Mouse (Mus musculus) heart, embryonic 11.5 days (tissue): ENCODE data around the gene Rasip1. TPM values are rescaled to one million over a fixed set of nuclear protein-coding genes. Genes with fewer than 3 reads are reported as not detected.

Experiments
- ATAC-seq: fragments of 200-750 bp; cut with Nextera tagmentation; replicated peaks from 2 replicates; pipeline ENCODE4 v1.8.0; 2017; ENCODE audit warnings: moderate library complexity; ENCODE audit not compliant: insufficient number of reproducible peaks, low FRiP score, low TSS enrichment
- H3K27ac ChIP-seq: fragments of 300-500 bp; sonication (generic); 2 replicates; pipeline ENCODE4 v1.5.1; 2014; ENCODE audit warnings: mild to moderate bottlenecking, low read depth, low read length
- H3K27me3 ChIP-seq: fragments of 300-500 bp; sonication (generic); 2 replicates; pipeline ENCODE4 v1.6.1; 2014; ENCODE audit warnings: mild to moderate bottlenecking, low read length, mixed read lengths; ENCODE audit not compliant: control insufficient read depth, insufficient read depth
- H3K36me3 ChIP-seq: fragments of 300-500 bp; sonication (generic); 2 replicates; pipeline ENCODE4 v1.6.1; 2014; ENCODE audit warnings: mild to moderate bottlenecking, low read length, moderate library complexity, mixed read lengths; ENCODE audit not compliant: control insufficient read depth, insufficient read depth
- H3K4me1 ChIP-seq: fragments of 300-500 bp; sonication (generic); 2 replicates; pipeline ENCODE4 v1.6.1; 2014; ENCODE audit warnings: low read length; ENCODE audit not compliant: control insufficient read depth, insufficient read depth
- H3K4me2 ChIP-seq: fragments of 300-500 bp; sonication (generic); 2 replicates; pipeline ENCODE4 v1.6.1; 2014; ENCODE audit warnings: mild to moderate bottlenecking, moderate library complexity
- H3K4me3 ChIP-seq: fragments of 300-500 bp; sonication (generic); 2 replicates; pipeline ENCODE4 v1.5.1; 2014; ENCODE audit warnings: low read depth, low read length
- H3K9ac ChIP-seq: fragments of 300-500 bp; sonication (generic); 2 replicates; pipeline ENCODE4 v1.6.1; 2014; ENCODE audit warnings: mild to moderate bottlenecking, low read depth, low read length, moderate library complexity
- H3K9me3 ChIP-seq: fragments of 300-500 bp; sonication (generic); replicated peaks from 2 replicates; pipeline ENCODE4 v1.6.1; 2016; ENCODE audit warnings: low read length; ENCODE audit not compliant: control insufficient read depth
- WGBS: fragments of 180-500 bp; shearing (Covaris S2); extraction: QIAGEN DNeasy Blood & Tissue Kit; methylation state at CpG from one replicate; pipeline ENCODE4 v1.1.7; 2014; ENCODE audit not compliant: insufficient replicate concordance; 5-methylcytosine and 5-hydroxymethylcytosine counted together
- polyA plus RNA-seq: library from polyadenylated mRNA; unstranded; fragments of >200 nt; fragmentation: Nextera tagmentation; extraction: Ambion mirVana; gene quantifications from 2 replicates; pipeline ENCODE4 v1.2.1, GENCODE M21; 2014

The Rasip1 gene
- 13.9 and 14.5 TPM in 2 replicates for polyA plus RNA-seq

DNA sequence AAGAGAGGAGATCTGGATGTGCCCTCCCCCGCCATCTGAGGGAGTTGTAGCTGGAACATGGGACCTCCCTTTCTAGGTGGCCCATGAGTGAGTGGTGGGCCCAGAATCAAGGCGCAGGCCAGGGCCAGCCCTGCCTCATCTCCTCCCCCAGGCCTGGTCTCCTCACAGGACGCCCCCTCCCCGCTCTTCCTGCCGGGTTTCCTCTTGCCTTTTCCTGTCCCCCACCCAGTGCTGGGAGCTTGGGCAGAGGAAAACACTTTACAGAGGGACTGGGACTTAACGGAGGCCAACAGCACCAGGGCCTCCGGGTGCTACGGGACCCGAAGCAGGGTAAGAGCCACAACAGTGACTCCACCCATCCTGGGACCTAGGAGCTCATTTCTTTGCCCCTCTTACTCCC, at the start of gene Rasip1:
Gene Rasip1, plus strand, starts transcription at position 228 of the 400 bp plus-strand sequence.
- peak within 1 kb of the TSS; percentile 65 for H3K27ac ChIP-seq
- H3K36me3 ChIP-seq = no peaks in the 10 kb centered on the region
- peaks cover 7% of the 10 kb centered on the region; the same call in 1 of the 2 replicates for H3K4me1 ChIP-seq
- H3K4me3 ChIP-seq = peak within 1 kb of the TSS; percentile 56
- H3K9me3 ChIP-seq = no peaks in the 10 kb centered on the region; the same call in 1 of the 2 replicates
- H3K27me3 ChIP-seq = peaks cover 21% of the 10 kb centered on the region
- H3K4me2 ChIP-seq = peak within 1 kb of the TSS; percentile 93
- 0 out of 2 replicates have a peak, but pooled peaks have one; percentile 25 for ATAC-seq
- H3K9ac ChIP-seq = peak within 1 kb of the TSS; percentile 81
- WGBS = 58% methylated on average over 9 of the region's 9 CpGs

DNA sequence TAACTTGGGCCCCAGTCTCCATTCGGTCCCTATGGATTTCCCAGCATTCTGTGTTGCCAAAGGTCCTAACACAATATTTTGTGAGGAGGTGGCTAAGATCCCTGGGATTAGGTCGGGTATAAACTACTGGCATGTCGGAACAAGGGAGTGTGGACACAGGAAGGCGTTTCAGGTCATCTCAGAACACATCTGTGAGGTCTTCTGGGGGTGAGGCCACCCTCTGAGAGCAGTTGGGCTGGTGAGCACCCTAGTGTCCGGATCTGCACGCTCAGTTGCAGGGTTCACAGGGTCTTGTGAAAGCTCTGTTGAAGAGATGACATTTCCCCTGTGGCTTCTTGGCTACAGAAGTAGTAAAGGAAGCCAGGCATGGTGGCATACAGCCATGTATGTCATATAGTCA, 41.4 kb upstream of the Rasip1 start:
- no peaks in the 10 kb centered on the region for H3K27me3 ChIP-seq
- no peak overlapping the region for H3K9ac ChIP-seq
- H3K4me2 ChIP-seq = no peak overlapping the region
- H3K9me3 ChIP-seq = no peaks in the 10 kb centered on the region
- H3K36me3 ChIP-seq = peaks cover 14% of the 10 kb centered on the region
- peaks cover 2% of the 10 kb centered on the region; the same call in 1 of the 2 replicates for H3K4me1 ChIP-seq
- no peak overlapping the region for H3K27ac ChIP-seq
- no peak for ATAC-seq
- 87% methylated on average over 6 of the region's 6 CpGs for WGBS
- H3K4me3 ChIP-seq = no peak overlapping the region

- H3K36me3 ChIP-seq = peaks cover 14% of the 10 kb centered on the region
Measured at GRCm38 (mm10) chr7:45587631-45588592, 39.4 kb upstream of the Rasip1 start.

DNA sequence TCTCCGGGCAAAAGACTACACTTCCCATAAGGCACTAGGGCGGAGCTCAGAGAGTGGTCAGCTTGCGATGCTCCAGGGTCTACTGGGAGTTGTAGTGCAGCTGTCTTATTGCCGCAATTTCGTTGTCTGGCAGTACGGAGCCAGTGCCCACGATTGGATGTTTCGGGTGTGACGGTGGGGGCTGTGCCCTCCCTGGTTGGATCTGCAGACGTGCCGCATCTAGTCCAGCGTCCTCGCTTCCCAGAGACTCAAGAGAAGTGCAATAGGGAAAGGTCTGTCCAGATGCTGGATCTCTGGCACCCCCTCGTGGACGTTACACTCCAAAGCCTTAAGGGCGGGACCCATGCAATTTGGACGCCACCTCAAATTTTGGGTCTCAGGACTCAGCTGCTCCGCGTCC, 38.1 kb upstream of the Rasip1 start:
- WGBS = 7% methylated on average over 19 of the region's 19 CpGs
- 0 out of 2 replicates have a peak overlapping the region, but pooled peaks have one; percentile 39 for H3K9ac ChIP-seq
- H3K27ac ChIP-seq = no peak overlapping the region
- H3K4me1 ChIP-seq = peaks cover 2% of the 10 kb centered on the region; the same call in 1 of the 2 replicates
- H3K27me3 ChIP-seq = no peaks in the 10 kb centered on the region
- peak overlapping the region; percentile 63 for H3K4me2 ChIP-seq
- peaks cover 14% of the 10 kb centered on the region for H3K36me3 ChIP-seq
- ATAC-seq = peak; percentile 80
- no peaks in the 10 kb centered on the region for H3K9me3 ChIP-seq
- peak overlapping the region; percentile 32 for H3K4me3 ChIP-seq

More at GRCm38 (mm10) chr7:45587631-45588592, 39.4 kb upstream of the Rasip1 start:
- no peak for ATAC-seq
- H3K9me3 ChIP-seq = no peaks in the 10 kb centered on the region
- H3K4me2 ChIP-seq = no peak overlapping the region
- peaks cover 2% of the 10 kb centered on the region; the same call in 1 of the 2 replicates for H3K4me1 ChIP-seq
- WGBS = 90% methylated on average over 23 of the region's 23 CpGs
- H3K27me3 ChIP-seq = no peaks in the 10 kb centered on the region
- H3K9ac ChIP-seq = no peak overlapping the region
- H3K27ac ChIP-seq = no peak overlapping the region
- H3K4me3 ChIP-seq = no peak overlapping the region

DNA sequence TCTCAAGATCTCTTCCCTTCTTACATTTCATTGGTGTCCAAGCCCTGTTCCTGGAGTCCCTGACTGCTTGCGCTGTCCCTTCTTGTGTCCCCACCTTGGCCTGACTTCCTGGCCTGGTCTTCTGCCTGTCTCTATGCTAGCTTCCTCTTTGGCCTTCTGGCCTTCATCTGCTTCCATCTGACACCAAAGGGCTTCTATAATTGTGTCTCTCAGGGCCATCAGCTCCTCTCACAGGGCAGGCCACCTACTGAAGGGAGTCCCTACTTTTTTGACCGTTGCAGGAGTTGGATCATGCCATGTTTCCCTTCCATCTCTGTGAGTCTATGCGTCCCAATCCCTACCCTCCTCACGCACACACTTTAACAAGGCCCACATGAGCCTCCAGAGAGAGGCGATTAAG, 37.4 kb upstream of the Rasip1 start:
- Histone ChIP-seq H3K9me3 (no peaks in the 10 kb centered on the region), H3K4me2 (no peak overlapping the region), H3K36me3 (peaks cover 12% of the 10 kb centered on the region), H3K9ac (peak overlapping the region; percentile 49; the same call in 1 of the 2 replicates), H3K4me1 (peaks cover 2% of the 10 kb centered on the region; the same call in 1 of the 2 replicates), H3K4me3 (no peak overlapping the region), H3K27ac (no peak overlapping the region), H3K27me3 (no peaks in the 10 kb centered on the region)
- no peak for ATAC-seq
- WGBS = 90% methylated on average over 5 of the region's 5 CpGs

DNA sequence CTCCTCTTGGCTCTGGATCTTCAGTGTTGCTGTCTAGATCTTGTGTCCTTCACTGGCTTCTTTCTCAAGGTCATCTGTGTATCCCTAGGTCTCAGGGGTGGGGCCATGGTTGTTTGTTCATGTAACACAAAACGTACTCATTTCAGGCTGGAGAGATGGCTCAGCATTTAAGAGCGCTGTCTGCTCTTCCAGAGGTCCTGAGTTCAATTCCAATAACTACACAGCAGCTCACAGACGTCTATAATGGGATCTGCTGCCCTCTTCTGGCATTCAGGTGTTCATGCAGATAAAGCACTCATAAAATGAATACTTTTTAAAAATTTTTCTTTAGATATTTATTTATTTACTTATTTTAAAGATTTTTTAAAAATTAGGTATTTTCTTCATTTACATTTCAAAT, 36.4 kb upstream of the Rasip1 start:
- Histone ChIP-seq H3K27ac (no peak overlapping the region), H3K36me3 (0 out of 2 replicates have a peak, but pooled peaks cover 4% of the 10 kb centered on the region), H3K4me3 (no peak overlapping the region), H3K27me3 (no peaks in the 10 kb centered on the region), H3K4me2 (no peak overlapping the region), H3K9ac (no peak overlapping the region), H3K9me3 (no peaks in the 10 kb centered on the region), H3K4me1 (peaks cover 2% of the 10 kb centered on the region; the same call in 1 of the 2 replicates)
- 69% methylated on average over 3 of the region's 3 CpGs for WGBS
- ATAC-seq = no peak

DNA sequence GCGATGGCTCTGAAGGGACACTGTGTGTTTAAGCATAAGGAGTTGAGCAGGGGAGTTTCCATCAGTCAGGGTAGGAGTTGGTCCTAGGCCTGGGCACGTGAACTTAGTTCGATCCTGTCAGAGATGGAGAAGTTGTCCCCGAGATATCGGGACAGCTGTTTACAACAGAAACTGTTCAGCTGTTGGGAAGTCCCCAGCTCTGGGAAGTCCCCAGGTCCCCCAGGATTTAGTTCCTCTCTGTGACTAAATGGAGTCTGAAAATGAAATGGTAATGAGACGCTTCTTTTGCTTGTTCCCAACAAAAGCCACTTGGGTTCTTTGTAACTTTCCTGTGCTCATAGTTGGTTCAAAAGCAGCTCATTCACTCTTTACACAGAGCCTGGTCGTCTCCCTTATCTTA, 35.4 kb upstream of the Rasip1 start:
- Histone ChIP-seq H3K9ac (no peak overlapping the region), H3K27ac (no peak overlapping the region), H3K4me2 (no peak overlapping the region), H3K9me3 (no peaks in the 10 kb centered on the region), H3K36me3 (0 out of 2 replicates have a peak, but pooled peaks cover 4% of the 10 kb centered on the region), H3K27me3 (no peaks in the 10 kb centered on the region), H3K4me1 (peaks cover 9% of the 10 kb centered on the region; the same call in 1 of the 2 replicates), H3K4me3 (no peak overlapping the region)
- no peak for ATAC-seq
- 77% methylated on average over 7 of the region's 7 CpGs for WGBS

- no peak overlapping the region for H3K4me2 ChIP-seq
- H3K9ac ChIP-seq = no peak overlapping the region
- peaks cover 9% of the 10 kb centered on the region; the same call in 1 of the 2 replicates for H3K4me1 ChIP-seq
- no peak for ATAC-seq
- no peaks in the 10 kb centered on the region for H3K9me3 ChIP-seq
- no peak overlapping the region for H3K27ac ChIP-seq
- no peaks in the 10 kb centered on the region for H3K27me3 ChIP-seq
- 18% methylated on average over 10 of the region's 10 CpGs for WGBS
- H3K36me3 ChIP-seq = no peaks in the 10 kb centered on the region
- no peak overlapping the region for H3K4me3 ChIP-seq
Measured at GRCm38 (mm10) chr7:45593118-45593815, 34.0 kb upstream of the Rasip1 start.
